Mouse (Mus musculus) gastrocnemius, postnatal 4 days (tissue): Measurements from ENCODE around the gene Klk1b22. TPM values are rescaled to one million over a fixed set of nuclear protein-coding genes. Genes with fewer than 3 reads are reported as not detected.
"Not testable (repeated sequence)": the region's sequence is repeated elsewhere in the genome, so short reads cannot be mapped to it uniquely, and the experiment has no call there.

Experiments
- DNase-seq, 2 experiments: peaks; one replicate each; pipeline ENCODE4 v3.0.0; 2021 to 2022; ENCODE audit warnings: low spot score in 2 of 2, mixed read lengths in 2 of 2
- long read RNA-seq, 2 experiments: library from polyadenylated mRNA; stranded (forward); transcript quantifications; one replicate each; pipeline ENCODE4 v2.0.0; 2021
- total RNA-seq, 2 experiments: library from RNA; stranded (reverse); gene quantifications; 2 replicates each; pipeline ENCODE4 v1.2.3; 2021

Klk1b22 gene
- total RNA-seq = not detected
- long read RNA-seq, experiment 1 = 0 reads
- long read RNA-seq, experiment 2 = 0 reads

GRCm38 (mm10) chr7:44112373-44112772 lies at the start of gene Klk1b22:
Gene Klk1b22, plus strand, starts transcription at chr7:44112673.
- DNase-seq = no peak

GRCm38 (mm10) chr7:44072117-44072516 lies 40.4 kb upstream of the Klk1b22 start:
- no peak for DNase-seq

- DNase-seq = no peak
Measured at GRCm38 (mm10) chr7:44077703-44078102, 34.8 kb upstream of the Klk1b22 start.

- no peak for DNase-seq
Measured at GRCm38 (mm10) chr7:44096111-44096510, 16.4 kb upstream of the Klk1b22 start.

GRCm38 (mm10) chr7:44102028-44102427 lies 10.4 kb upstream of the Klk1b22 start, which contains the start of gene Klk1b21:
Gene Klk1b21, plus strand, starts transcription at chr7:44102328.
- not testable (repeated sequence) for DNase-seq

- no peak for DNase-seq
Measured at GRCm38 (mm10) chr7:44123445-44123844, 11.0 kb downstream of the Klk1b22 start.

- DNase-seq = no peak
Measured at GRCm38 (mm10) chr7:44136467-44136866, 24.0 kb downstream of the Klk1b22 start, which contains the start of gene Klk1b16. Gene Klk1b16, plus strand, starts transcription at chr7:44136767.

Other genes starting within 250 kb of the Klk1b22 start
- gene Klk4, start 231.5 kb upstream of the Klk1b22 start, total RNA-seq = under 1 TPM in 1 of 2 experiments, not detected in 1; 0.21 TPM
- gene Klk15, start 178.9 kb upstream of the Klk1b22 start, total RNA-seq = not detected
- not detected for gene Klk1b8, start 162.0 kb upstream of the Klk1b22 start, total RNA-seq
- not detected for gene Klk1b1, start 145.9 kb upstream of the Klk1b22 start, total RNA-seq
- not detected for gene Klk1b9, start 136.6 kb upstream of the Klk1b22 start, total RNA-seq
- not detected for gene Klk1b11, start 116.8 kb upstream of the Klk1b22 start, total RNA-seq
- gene Klk1b26, start 100.5 kb upstream of the Klk1b22 start, total RNA-seq = under 1 TPM; 0.39 to 0.62 TPM
- not detected for gene Klk1b27, start 60.4 kb upstream of the Klk1b22 start, total RNA-seq
- not detected for gene Klk1b21, start 10.3 kb upstream of the Klk1b22 start, total RNA-seq
- gene Klk1b16, start 24.1 kb downstream of the Klk1b22 start, total RNA-seq = not detected
- gene Klk1b24, start 75.6 kb downstream of the Klk1b22 start, total RNA-seq = not detected
- gene Klk1b3, start 85.5 kb downstream of the Klk1b22 start, total RNA-seq = not detected
- not detected for gene Klk1b4, start 94.8 kb downstream of the Klk1b22 start, total RNA-seq
- not detected for gene Klk1b5, start 103.3 kb downstream of the Klk1b22 start, total RNA-seq
- gene Klk1, start 112.7 kb downstream of the Klk1b22 start, total RNA-seq = not detected
- gene Gm36864, start 123.5 kb downstream of the Klk1b22 start, total RNA-seq = not detected
- under 1 TPM; 0.26 to 0.32 TPM for gene 1700028J19Rik, start 134.0 kb downstream of the Klk1b22 start, total RNA-seq
- 10 to 100 TPM; 47.7 to 72.0 TPM for gene 2410002F23Rik, start 134.0 kb downstream of the Klk1b22 start, total RNA-seq
- gene Acp4, start 144.7 kb downstream of the Klk1b22 start, total RNA-seq = not detected
- gene Gm15517, start 148.8 kb downstream of the Klk1b22 start, total RNA-seq = not detected
- gene Clec11a, start 194.2 kb downstream of the Klk1b22 start, total RNA-seq = 1 to 10 TPM; 3.9 to 4.7 TPM
- 1 to 10 TPM; 3.0 to 3.5 TPM for gene Shank1, start 197.6 kb downstream of the Klk1b22 start, total RNA-seq